Mouse (Mus musculus): ENCODE measurements around the gene Hist1h2bg. TPM values are rescaled to one million over a fixed set of nuclear protein-coding genes. Genes with fewer than 3 reads are reported as not detected.

The Hist1h2bg gene
- polyA plus RNA-seq, 1 experiment from 2014 or later: 2.4 TPM

Other genes with a start within 250 kb of the Hist1h2bg start
- 102 TPM for gene Zfp322a, start 202.2 kb upstream of the Hist1h2bg start, polyA plus RNA-seq (2014; fragmentation: Illumina TruSeq; extraction: RNeasy Lipid Tissue Mini Kit (QIAGEN cat#74804); ENCODE audit: low read depth, low replicate concordance)
- gene Abt1, start 147.5 kb upstream of the Hist1h2bg start, polyA plus RNA-seq (2014; fragmentation: Illumina TruSeq; extraction: RNeasy Lipid Tissue Mini Kit (QIAGEN cat#74804); ENCODE audit: low read depth, low replicate concordance): 2.9 TPM
- gene Btn1a1, start 105.5 kb upstream of the Hist1h2bg start, polyA plus RNA-seq (2014; fragmentation: Illumina TruSeq; extraction: RNeasy Lipid Tissue Mini Kit (QIAGEN cat#74804); ENCODE audit: low read depth, low replicate concordance): not detected
- gene Btn2a2, start 82.5 kb upstream of the Hist1h2bg start, polyA plus RNA-seq (2014; fragmentation: Illumina TruSeq; extraction: RNeasy Lipid Tissue Mini Kit (QIAGEN cat#74804); ENCODE audit: low read depth, low replicate concordance): not detected
- not detected for gene Hist1h4h, start 40.3 kb upstream of the Hist1h2bg start, polyA plus RNA-seq (2014; fragmentation: Illumina TruSeq; extraction: RNeasy Lipid Tissue Mini Kit (QIAGEN cat#74804); ENCODE audit: low read depth, low replicate concordance)
- not detected for gene Hist1h2af, start 37.5 kb upstream of the Hist1h2bg start, polyA plus RNA-seq (2014; fragmentation: Illumina TruSeq; extraction: RNeasy Lipid Tissue Mini Kit (QIAGEN cat#74804); ENCODE audit: low read depth, low replicate concordance)
- not detected for gene Hist1h3g, start 36.0 kb upstream of the Hist1h2bg start, polyA plus RNA-seq (2014; fragmentation: Illumina TruSeq; extraction: RNeasy Lipid Tissue Mini Kit (QIAGEN cat#74804); ENCODE audit: low read depth, low replicate concordance)
- gene Hist1h2bh, start 28.0 kb upstream of the Hist1h2bg start, polyA plus RNA-seq (2014; fragmentation: Illumina TruSeq; extraction: RNeasy Lipid Tissue Mini Kit (QIAGEN cat#74804); ENCODE audit: low read depth, low replicate concordance): 2.7 TPM
- not detected for gene Hist1h3f, start 27.3 kb upstream of the Hist1h2bg start, polyA plus RNA-seq (2014; fragmentation: Illumina TruSeq; extraction: RNeasy Lipid Tissue Mini Kit (QIAGEN cat#74804); ENCODE audit: low read depth, low replicate concordance)
- gene Hist1h4f, start 19.7 kb upstream of the Hist1h2bg start, polyA plus RNA-seq (2014; fragmentation: Illumina TruSeq; extraction: RNeasy Lipid Tissue Mini Kit (QIAGEN cat#74804); ENCODE audit: low read depth, low replicate concordance): not detected
- gene Hist1h1d, start 18.1 kb upstream of the Hist1h2bg start, polyA plus RNA-seq (2014; fragmentation: Illumina TruSeq; extraction: RNeasy Lipid Tissue Mini Kit (QIAGEN cat#74804); ENCODE audit: low read depth, low replicate concordance): 0.70 TPM
- gene Hist1h3e, start 9.0 kb upstream of the Hist1h2bg start, polyA plus RNA-seq (2014; fragmentation: Illumina TruSeq; extraction: RNeasy Lipid Tissue Mini Kit (QIAGEN cat#74804); ENCODE audit: low read depth, low replicate concordance): not detected
- gene Hist1h2ae, start 176 bp upstream of the Hist1h2bg start, polyA plus RNA-seq (2014; fragmentation: Illumina TruSeq; extraction: RNeasy Lipid Tissue Mini Kit (QIAGEN cat#74804); ENCODE audit: low read depth, low replicate concordance): not detected
- gene Hist1h2bf, start 2.8 kb downstream of the Hist1h2bg start, polyA plus RNA-seq (2014; fragmentation: Illumina TruSeq; extraction: RNeasy Lipid Tissue Mini Kit (QIAGEN cat#74804); ENCODE audit: low read depth, low replicate concordance): not detected
- gene Hist1h2ad, start 3.0 kb downstream of the Hist1h2bg start, polyA plus RNA-seq (2014; fragmentation: Illumina TruSeq; extraction: RNeasy Lipid Tissue Mini Kit (QIAGEN cat#74804); ENCODE audit: low read depth, low replicate concordance): not detected
- 2.2 TPM for gene Hist1h3d, start 4.4 kb downstream of the Hist1h2bg start, polyA plus RNA-seq (2014; fragmentation: Illumina TruSeq; extraction: RNeasy Lipid Tissue Mini Kit (QIAGEN cat#74804); ENCODE audit: low read depth, low replicate concordance)
- gene Hist1h4d, start 10.2 kb downstream of the Hist1h2bg start, polyA plus RNA-seq (2014; fragmentation: Illumina TruSeq; extraction: RNeasy Lipid Tissue Mini Kit (QIAGEN cat#74804); ENCODE audit: low read depth, low replicate concordance): 0.76 TPM
- 15.6 TPM for gene Hist1h2be, start 49.7 kb downstream of the Hist1h2bg start, polyA plus RNA-seq (2014; fragmentation: Illumina TruSeq; extraction: RNeasy Lipid Tissue Mini Kit (QIAGEN cat#74804); ENCODE audit: low read depth, low replicate concordance)
- 1.3 TPM for gene Hist1h1e, start 51.2 kb downstream of the Hist1h2bg start, polyA plus RNA-seq (2014; fragmentation: Illumina TruSeq; extraction: RNeasy Lipid Tissue Mini Kit (QIAGEN cat#74804); ENCODE audit: low read depth, low replicate concordance)
- gene Hist1h2ac, start 112.6 kb downstream of the Hist1h2bg start, polyA plus RNA-seq (2014; fragmentation: Illumina TruSeq; extraction: RNeasy Lipid Tissue Mini Kit (QIAGEN cat#74804); ENCODE audit: low read depth, low replicate concordance): 1.7 TPM
- 322 TPM for gene Hist1h2bc, start 112.8 kb downstream of the Hist1h2bg start, polyA plus RNA-seq (2014; fragmentation: Illumina TruSeq; extraction: RNeasy Lipid Tissue Mini Kit (QIAGEN cat#74804); ENCODE audit: low read depth, low replicate concordance)
- not detected for gene Hist1h1t, start 124.4 kb downstream of the Hist1h2bg start, polyA plus RNA-seq (2014; fragmentation: Illumina TruSeq; extraction: RNeasy Lipid Tissue Mini Kit (QIAGEN cat#74804); ENCODE audit: low read depth, low replicate concordance)
- gene Hist1h4c, start 127.1 kb downstream of the Hist1h2bg start, polyA plus RNA-seq (2014; fragmentation: Illumina TruSeq; extraction: RNeasy Lipid Tissue Mini Kit (QIAGEN cat#74804); ENCODE audit: low read depth, low replicate concordance): not detected
- gene Hfe, start 139.5 kb downstream of the Hist1h2bg start, polyA plus RNA-seq (2014; fragmentation: Illumina TruSeq; extraction: RNeasy Lipid Tissue Mini Kit (QIAGEN cat#74804); ENCODE audit: low read depth, low replicate concordance): 85.7 TPM
- gene Hist1h1c, start 167.4 kb downstream of the Hist1h2bg start, polyA plus RNA-seq (2014; fragmentation: Illumina TruSeq; extraction: RNeasy Lipid Tissue Mini Kit (QIAGEN cat#74804); ENCODE audit: low read depth, low replicate concordance): 40.8 TPM
- gene Hist1h3c, start 174.2 kb downstream of the Hist1h2bg start, polyA plus RNA-seq (2014; fragmentation: Illumina TruSeq; extraction: RNeasy Lipid Tissue Mini Kit (QIAGEN cat#74804); ENCODE audit: low read depth, low replicate concordance): not detected
- gene Hist1h2bb, start 175.3 kb downstream of the Hist1h2bg start, polyA plus RNA-seq (2014; fragmentation: Illumina TruSeq; extraction: RNeasy Lipid Tissue Mini Kit (QIAGEN cat#74804); ENCODE audit: low read depth, low replicate concordance): not detected
- not detected for gene Hist1h2ab, start 179.7 kb downstream of the Hist1h2bg start, polyA plus RNA-seq (2014; fragmentation: Illumina TruSeq; extraction: RNeasy Lipid Tissue Mini Kit (QIAGEN cat#74804); ENCODE audit: low read depth, low replicate concordance)
- not detected for gene Hist1h3b, start 180.9 kb downstream of the Hist1h2bg start, polyA plus RNA-seq (2014; fragmentation: Illumina TruSeq; extraction: RNeasy Lipid Tissue Mini Kit (QIAGEN cat#74804); ENCODE audit: low read depth, low replicate concordance)
- gene Hist1h4b, start 185.6 kb downstream of the Hist1h2bg start, polyA plus RNA-seq (2014; fragmentation: Illumina TruSeq; extraction: RNeasy Lipid Tissue Mini Kit (QIAGEN cat#74804); ENCODE audit: low read depth, low replicate concordance): not detected
- not detected for gene Hist1h4a, start 189.8 kb downstream of the Hist1h2bg start, polyA plus RNA-seq (2014; fragmentation: Illumina TruSeq; extraction: RNeasy Lipid Tissue Mini Kit (QIAGEN cat#74804); ENCODE audit: low read depth, low replicate concordance)
- not detected for gene Hist1h3a, start 191.0 kb downstream of the Hist1h2bg start, polyA plus RNA-seq (2014; fragmentation: Illumina TruSeq; extraction: RNeasy Lipid Tissue Mini Kit (QIAGEN cat#74804); ENCODE audit: low read depth, low replicate concordance)
- gene Hist1h1a, start 192.3 kb downstream of the Hist1h2bg start, polyA plus RNA-seq (2014; fragmentation: Illumina TruSeq; extraction: RNeasy Lipid Tissue Mini Kit (QIAGEN cat#74804); ENCODE audit: low read depth, low replicate concordance): not detected
- gene Trim38, start 198.5 kb downstream of the Hist1h2bg start, polyA plus RNA-seq (2014; fragmentation: Illumina TruSeq; extraction: RNeasy Lipid Tissue Mini Kit (QIAGEN cat#74804); ENCODE audit: low read depth, low replicate concordance): 0.99 TPM
- not detected for gene Slc17a2, start 235.6 kb downstream of the Hist1h2bg start, polyA plus RNA-seq (2014; fragmentation: Illumina TruSeq; extraction: RNeasy Lipid Tissue Mini Kit (QIAGEN cat#74804); ENCODE audit: low read depth, low replicate concordance)